Mouse (Mus musculus): ENCODE data around the gene Tcf15. TPM values are rescaled to one million over a fixed set of nuclear protein-coding genes. Genes with fewer than 3 reads are reported as not detected.

The Tcf15 gene
- polyA plus RNA-seq, 1 experiment, result 2.4 TPM

DNA sequence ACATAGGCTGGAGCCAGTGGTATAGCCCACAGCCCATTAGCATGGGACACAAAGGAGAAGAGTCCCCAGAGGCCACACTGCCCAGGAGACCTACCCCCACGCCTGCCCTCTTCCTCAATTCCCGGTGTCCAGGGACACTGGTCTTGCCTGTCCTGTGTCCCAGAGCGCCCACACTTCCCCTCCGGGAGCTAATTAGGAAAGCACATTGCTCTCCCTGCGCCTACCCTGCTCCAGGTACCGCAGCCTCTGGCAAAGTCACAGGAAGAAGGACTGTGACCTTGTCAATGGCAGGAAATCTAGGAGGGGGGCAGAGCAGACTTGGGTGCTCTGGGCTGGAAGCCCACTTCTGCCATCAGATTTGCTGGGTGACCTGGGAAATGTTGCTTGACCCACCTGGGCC, 7.0 kb downstream of the Tcf15 start:
- DNase-seq, result no peak
- H3K4me1 ChIP-seq (ENCODE audit: control insufficient read depth, insufficient read depth, low read length), result no peaks in the 10 kb centered on the region
- 45% methylated on average over 6 of the region's 6 CpGs for WGBS
- no peak for TF ChIP-seq POLR2A (IDR thresholded peaks at IDR 0.05; ENCODE audit: borderline replicate concordance, extremely low read depth, low read depth, low read length)
- TF ChIP-seq CTCF (IDR thresholded peaks at IDR 0.05; ENCODE audit: insufficient read depth, low read length), result no peak
- H3K4me3 ChIP-seq (replicated peaks; ENCODE audit: extremely low read depth, low read depth, low read length), result no peak overlapping the region

DNA sequence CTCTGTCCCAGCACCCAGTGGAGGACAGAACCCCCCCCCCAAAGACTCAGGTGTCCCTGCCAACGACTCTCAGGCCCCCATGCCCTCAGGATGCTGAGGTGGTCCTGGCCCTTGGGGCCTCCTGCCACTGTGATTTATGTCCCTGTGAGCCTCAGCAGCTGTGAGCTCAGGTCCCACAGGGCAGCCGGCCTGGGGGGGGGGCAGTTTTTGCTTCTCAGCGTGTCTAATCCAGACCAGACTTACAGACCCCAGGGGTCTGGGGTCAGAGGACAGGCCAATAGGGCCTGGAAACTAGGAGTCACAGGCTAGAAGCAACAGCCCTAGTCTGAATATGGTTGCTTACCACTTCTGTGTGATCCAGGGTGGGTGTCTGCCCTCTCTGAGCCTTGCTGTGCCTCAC, 10.0 kb downstream of the Tcf15 start:
- Histone ChIP-seq H3K4me3 (replicated peaks; ENCODE audit: extremely low read depth, low read depth, low read length) (no peak overlapping the region), H3K4me1 (ENCODE audit: control insufficient read depth, insufficient read depth, low read length) (no peaks in the 10 kb centered on the region)
- no peak for DNase-seq
- TF ChIP-seq CTCF (IDR thresholded peaks at IDR 0.05; ENCODE audit: insufficient read depth, low read length) (no peak), POLR2A (IDR thresholded peaks at IDR 0.05; ENCODE audit: borderline replicate concordance, extremely low read depth, low read depth, low read length) (no peak)
- 42% methylated on average over 3 of the region's 3 CpGs for WGBS

DNA sequence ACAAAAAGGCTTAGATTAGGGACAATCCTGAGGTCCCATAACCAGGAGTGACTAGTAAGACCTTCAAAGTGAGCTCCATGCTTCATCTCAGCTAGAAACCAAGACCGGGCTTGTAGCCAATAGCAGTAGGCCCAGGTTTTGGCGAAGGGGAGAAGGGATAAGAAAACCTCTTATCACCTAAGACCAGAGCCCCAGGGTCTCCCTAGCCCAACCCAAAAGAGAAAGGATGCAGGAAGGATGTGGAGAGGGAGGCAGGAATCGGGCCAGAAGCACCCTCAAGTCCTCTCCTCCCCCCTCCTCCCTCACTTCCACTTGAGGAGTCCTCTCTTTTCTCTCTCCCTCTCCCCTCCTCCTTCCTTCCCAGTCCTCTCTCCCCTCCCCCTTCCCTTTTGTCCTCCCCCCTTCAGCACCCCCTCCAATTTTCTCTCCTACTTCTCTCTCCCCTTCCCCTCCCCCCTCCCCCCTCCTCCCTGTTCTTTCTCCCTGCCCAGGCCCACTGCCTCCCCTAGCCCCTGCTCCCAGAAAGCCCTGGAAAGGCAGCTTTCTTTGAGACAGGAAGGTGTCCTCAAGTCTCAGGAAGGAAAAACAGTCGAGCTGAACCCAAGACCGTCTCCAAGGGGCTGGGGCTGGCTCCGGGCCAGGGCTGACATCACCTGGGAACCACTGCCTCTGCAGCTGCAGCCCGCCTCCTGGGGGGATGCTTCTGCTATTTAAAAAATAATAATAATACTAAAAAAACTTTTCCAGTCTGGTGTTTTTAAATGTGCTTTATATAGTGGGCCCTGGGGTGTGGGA, 12.2 kb downstream of the Tcf15 start:
- TF ChIP-seq POLR2A (IDR thresholded peaks at IDR 0.05; ENCODE audit: borderline replicate concordance, extremely low read depth, low read depth, low read length), result no peak
- no peak for TF ChIP-seq CTCF (IDR thresholded peaks at IDR 0.05; ENCODE audit: insufficient read depth, low read length)
- H3K4me3 ChIP-seq (replicated peaks; ENCODE audit: extremely low read depth, low read depth, low read length), result no peak overlapping the region
- WGBS, result 32% methylated on average over 7 of the region's 7 CpGs
- no peaks in the 10 kb centered on the region for H3K4me1 ChIP-seq (ENCODE audit: control insufficient read depth, insufficient read depth, low read length)
- no peak for DNase-seq

DNA sequence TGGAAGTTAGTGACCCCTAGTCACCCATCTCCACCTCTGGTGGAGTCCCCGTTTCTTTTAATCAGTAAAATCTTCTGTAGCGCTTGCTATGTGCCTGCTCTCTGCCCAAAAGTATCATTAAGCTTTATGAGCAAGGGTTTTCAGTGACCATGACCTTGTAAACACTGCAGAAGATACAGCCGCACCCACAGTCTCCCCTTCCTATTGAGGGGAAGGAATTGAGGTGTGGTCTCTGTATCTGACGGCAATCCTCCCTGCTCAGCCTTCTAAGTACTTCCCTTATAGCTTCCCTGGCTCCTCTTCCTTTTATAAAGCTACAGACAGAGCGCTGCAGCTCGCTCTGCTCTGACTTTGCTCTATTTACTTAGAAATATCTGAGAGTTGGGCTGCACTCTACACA, 13.1 kb downstream of the Tcf15 start:
- Histone ChIP-seq H3K4me1 (ENCODE audit: control insufficient read depth, insufficient read depth, low read length) (no peaks in the 10 kb centered on the region), H3K4me3 (replicated peaks; ENCODE audit: extremely low read depth, low read depth, low read length) (no peak overlapping the region)
- TF ChIP-seq CTCF (IDR thresholded peaks at IDR 0.05; ENCODE audit: insufficient read depth, low read length), result no peak
- no peak for DNase-seq
- WGBS, result 49% methylated on average over 6 of the region's 6 CpGs

DNA sequence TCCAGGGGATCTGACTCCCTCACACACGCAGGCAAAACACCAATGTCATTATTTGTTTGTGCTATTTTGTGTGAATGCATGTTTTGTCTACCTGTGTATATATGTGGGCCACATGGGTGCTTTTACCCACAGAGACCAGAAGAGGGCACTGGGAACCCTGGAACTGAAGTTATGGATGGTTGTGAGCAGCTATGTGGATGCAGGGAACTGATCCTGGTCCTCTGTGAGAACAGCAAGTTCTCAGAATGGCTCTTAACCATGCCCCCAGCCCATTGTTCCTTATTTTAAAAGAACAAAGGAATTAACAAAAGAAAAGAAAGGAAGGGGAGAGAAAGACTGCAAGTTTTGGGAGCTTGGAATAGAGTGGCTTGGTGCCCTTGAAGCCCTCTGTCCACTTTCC, 16.1 kb downstream of the Tcf15 start:
- Histone ChIP-seq H3K4me3 (replicated peaks; ENCODE audit: extremely low read depth, low read depth, low read length) (no peak overlapping the region), H3K4me1 (ENCODE audit: control insufficient read depth, insufficient read depth, low read length) (no peaks in the 10 kb centered on the region)
- no peak for TF ChIP-seq POLR2A (IDR thresholded peaks at IDR 0.05; ENCODE audit: borderline replicate concordance, extremely low read depth, low read depth, low read length)
- no peak for TF ChIP-seq CTCF (IDR thresholded peaks at IDR 0.05; ENCODE audit: insufficient read depth, low read length)
- WGBS, result 100% methylated on average over 1 of the region's 1 CpGs
- DNase-seq, result no peak

DNA sequence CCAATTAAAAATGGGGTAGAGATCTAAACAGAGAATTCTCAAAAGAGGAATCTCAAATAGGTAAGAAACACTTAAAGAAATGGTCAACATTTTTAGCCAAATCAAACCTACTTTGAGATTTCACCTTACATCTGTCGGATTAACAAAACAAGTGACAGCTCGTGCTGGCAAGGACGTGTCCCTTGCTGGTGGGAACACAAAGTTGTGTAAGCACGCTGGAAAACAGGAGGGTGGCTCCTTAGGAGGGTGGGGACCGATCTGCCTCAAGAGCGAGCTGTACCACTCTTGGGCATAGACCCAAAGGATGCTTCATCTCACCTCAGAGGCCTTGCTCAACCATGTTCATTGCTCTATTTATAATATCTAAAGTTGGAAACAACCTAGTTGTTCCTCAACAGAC, 22.9 kb downstream of the Tcf15 start:
- DNase-seq, result no peak
- H3K4me1 ChIP-seq (ENCODE audit: control insufficient read depth, insufficient read depth, low read length), result no peaks in the 10 kb centered on the region
- WGBS, result 88% methylated on average over 6 of the region's 6 CpGs
- TF ChIP-seq POLR2A (IDR thresholded peaks at IDR 0.05; ENCODE audit: borderline replicate concordance, extremely low read depth, low read depth, low read length) (no peak), CTCF (IDR thresholded peaks at IDR 0.05; ENCODE audit: insufficient read depth, low read length) (no peak)
- H3K4me3 ChIP-seq (replicated peaks; ENCODE audit: extremely low read depth, low read depth, low read length), result no peak overlapping the region

DNA sequence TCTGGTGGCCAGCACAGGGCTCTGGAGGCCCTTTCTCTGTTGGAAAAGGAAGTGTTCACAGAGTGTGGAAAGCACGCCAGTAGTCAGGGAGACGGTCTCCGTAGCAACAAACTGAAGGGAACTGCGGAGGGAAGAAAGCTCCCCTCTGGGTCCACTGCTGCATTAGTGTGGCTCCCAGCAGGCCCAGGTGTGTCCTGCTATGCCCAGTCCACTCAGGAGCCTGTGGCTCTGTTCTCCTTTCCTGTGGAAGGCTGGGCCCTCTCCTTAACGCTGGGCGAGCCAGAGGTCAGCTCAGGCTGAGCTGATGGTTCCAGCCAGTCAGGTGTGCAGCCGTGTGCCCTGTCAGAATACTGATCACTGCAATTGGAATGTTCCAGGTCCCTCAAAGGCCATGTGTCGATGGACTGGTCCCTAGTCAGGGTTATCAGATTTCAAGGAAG, 24.5 kb downstream of the Tcf15 start:
- no peak for DNase-seq
- no peak overlapping the region for H3K4me3 ChIP-seq (replicated peaks; ENCODE audit: extremely low read depth, low read depth, low read length)
- H3K4me1 ChIP-seq (ENCODE audit: control insufficient read depth, insufficient read depth, low read length), result no peaks in the 10 kb centered on the region
- TF ChIP-seq POLR2A (IDR thresholded peaks at IDR 0.05; ENCODE audit: borderline replicate concordance, extremely low read depth, low read depth, low read length) (no peak), CTCF (IDR thresholded peaks at IDR 0.05; ENCODE audit: insufficient read depth, low read length) (no peak)
- WGBS, result 50% methylated on average over 8 of the region's 8 CpGs

DNA sequence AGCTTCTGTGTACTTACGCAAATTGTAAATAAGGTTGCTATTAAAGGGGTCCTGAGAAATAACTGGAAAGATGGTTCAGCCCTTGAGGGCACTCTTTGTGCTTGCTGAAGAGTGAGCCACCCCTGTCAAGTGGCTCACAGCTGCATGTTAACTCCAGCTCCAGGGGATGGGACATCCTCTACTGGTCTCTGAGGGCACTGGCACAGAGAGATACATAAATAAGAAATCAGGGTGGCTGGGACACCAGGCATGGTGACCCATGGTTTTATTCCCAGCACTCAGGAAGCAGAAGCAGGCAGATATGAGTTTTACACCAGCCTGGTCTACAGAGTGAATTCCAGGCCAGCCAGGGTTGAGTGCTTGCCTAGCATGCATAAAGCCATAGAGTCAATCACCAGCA, 26.0 kb downstream of the Tcf15 start:
- Histone ChIP-seq H3K4me3 (replicated peaks; ENCODE audit: extremely low read depth, low read depth, low read length) (no peak overlapping the region), H3K4me1 (ENCODE audit: control insufficient read depth, insufficient read depth, low read length) (no peaks in the 10 kb centered on the region)
- WGBS, result 96% methylated on average over 1 of the region's 1 CpGs
- DNase-seq, result no peak
- TF ChIP-seq POLR2A (IDR thresholded peaks at IDR 0.05; ENCODE audit: borderline replicate concordance, extremely low read depth, low read depth, low read length) (no peak), CTCF (IDR thresholded peaks at IDR 0.05; ENCODE audit: insufficient read depth, low read length) (no peak)

DNA sequence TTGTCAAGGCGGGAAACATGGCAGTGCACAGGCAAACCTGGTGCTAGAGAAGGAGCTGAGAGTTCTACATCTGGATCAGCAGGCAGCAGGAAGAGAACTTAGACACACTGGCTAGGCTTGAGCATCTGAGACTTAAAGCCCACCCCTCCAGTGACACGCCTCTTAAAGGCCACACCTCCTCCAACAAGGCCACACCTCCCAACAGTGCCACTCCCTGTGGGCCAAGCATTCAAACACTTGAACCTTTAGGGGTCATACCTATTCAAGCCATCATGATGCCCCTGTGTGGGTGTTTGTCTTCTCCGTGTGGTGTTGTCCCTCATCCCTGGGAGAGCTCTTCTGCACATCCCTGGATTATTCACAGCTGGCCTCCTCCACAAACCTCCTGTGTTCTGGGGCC, 31.5 kb downstream of the Tcf15 start:
- Histone ChIP-seq H3K4me1 (ENCODE audit: control insufficient read depth, insufficient read depth, low read length) (no peaks in the 10 kb centered on the region; the same call in 1 of the 2 replicates), H3K4me3 (replicated peaks; ENCODE audit: extremely low read depth, low read depth, low read length) (no peak overlapping the region)
- TF ChIP-seq CTCF (IDR thresholded peaks at IDR 0.05; ENCODE audit: insufficient read depth, low read length) (no peak), POLR2A (IDR thresholded peaks at IDR 0.05; ENCODE audit: borderline replicate concordance, extremely low read depth, low read depth, low read length) (no peak)
- WGBS, result 86% methylated on average over 3 of the region's 3 CpGs
- DNase-seq, result no peak

DNA sequence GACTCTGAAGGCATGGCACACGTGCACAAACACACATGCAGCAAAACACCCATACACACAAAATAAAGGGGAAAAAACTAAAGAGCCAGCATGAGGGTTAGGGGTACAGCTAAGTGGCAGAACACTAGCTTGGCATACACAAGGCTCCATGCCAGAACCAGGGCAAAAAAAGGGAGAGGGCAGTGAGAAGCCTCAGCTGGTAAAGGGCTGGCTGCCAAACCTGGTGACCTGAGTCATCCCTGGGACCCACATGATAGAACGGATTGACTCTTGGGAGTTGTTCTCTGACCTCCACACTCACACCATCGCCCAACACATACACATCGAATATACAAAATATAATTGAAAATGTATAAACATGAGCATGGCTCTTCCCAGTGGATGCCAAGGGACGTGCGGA, 33.3 kb downstream of the Tcf15 start:
- Histone ChIP-seq H3K4me1 (ENCODE audit: control insufficient read depth, insufficient read depth, low read length) (peaks cover 3% of the 10 kb centered on the region; the same call in 1 of the 2 replicates), H3K4me3 (replicated peaks; ENCODE audit: extremely low read depth, low read depth, low read length) (no peak overlapping the region)
- WGBS, result 63% methylated on average over 6 of the region's 6 CpGs
- TF ChIP-seq CTCF (IDR thresholded peaks at IDR 0.05; ENCODE audit: insufficient read depth, low read length), result no peak
- no peak for TF ChIP-seq POLR2A (IDR thresholded peaks at IDR 0.05; ENCODE audit: borderline replicate concordance, extremely low read depth, low read depth, low read length)
- DNase-seq, result no peak
